Mouse (Mus musculus) cerebellum, postnatal 4 days (tissue): ENCODE measurements around the gene Rhoa.

Experiments
- DNase-seq, 2 experiments: peaks; one replicate each; pipeline ENCODE4 v3.0.0; 2022; ENCODE audit warnings: low spot score in 2 of 2, mixed read lengths in 1 of 2

Rhoa gene

GRCm38 (mm10) chr9:108340258-108341138 lies 34.6 kb downstream of the Rhoa start:
- DNase-seq = no peak

- no peak for DNase-seq
Observed at GRCm38 (mm10) chr9:108341139-108341475, 35.2 kb downstream of the Rhoa start.

- no peak for DNase-seq
Observed at GRCm38 (mm10) chr9:108341801-108342200, 35.9 kb downstream of the Rhoa start.

GRCm38 (mm10) chr9:108342301-108342831 lies 36.4 kb downstream of the Rhoa start:
- no peak for DNase-seq

GRCm38 (mm10) chr9:108343331-108343730 lies 37.4 kb downstream of the Rhoa start:
- DNase-seq = no peak

GRCm38 (mm10) chr9:108343835-108344234 lies 37.9 kb downstream of the Rhoa start:
- DNase-seq = no peak

GRCm38 (mm10) chr9:108344471-108344870 lies 38.5 kb downstream of the Rhoa start:
- no peak for DNase-seq

GRCm38 (mm10) chr9:108347024-108347423 lies 41.1 kb downstream of the Rhoa start:
- no peak for DNase-seq

- peak; percentile 59 to 89 for DNase-seq
Observed at GRCm38 (mm10) chr9:108347540-108348289, 41.8 kb downstream of the Rhoa start, which contains the start of gene Usp4. TSS of gene Usp4 (plus strand) at chr9:108347853.

- DNase-seq = no peak
Observed at GRCm38 (mm10) chr9:108348290-108348680, 42.4 kb downstream of the Rhoa start.

GRCm38 (mm10) chr9:108349727-108350126 lies 43.8 kb downstream of the Rhoa start:
- no peak for DNase-seq

GRCm38 (mm10) chr9:108378234-108378633 lies 72.3 kb downstream of the Rhoa start:
- DNase-seq = no peak

GRCm38 (mm10) chr9:108378736-108379135 lies 72.8 kb downstream of the Rhoa start:
- no peak for DNase-seq

- DNase-seq = no peak
Observed at GRCm38 (mm10) chr9:108379294-108379693, 73.4 kb downstream of the Rhoa start.

GRCm38 (mm10) chr9:108381382-108381781 lies 75.5 kb downstream of the Rhoa start:
- DNase-seq = no peak

GRCm38 (mm10) chr9:108385006-108385405 lies 79.1 kb downstream of the Rhoa start:
- DNase-seq = no peak

- no peak for DNase-seq
Observed at GRCm38 (mm10) chr9:108386816-108387215, 80.9 kb downstream of the Rhoa start.
